Mouse (Mus musculus) heart, adult 2 months (tissue): Measurements from ENCODE around the gene Grk6.

Experiments
- CTCF ChIP-seq: fragments of 200-600 bp; IDR thresholded peaks from 2 replicates; pipeline ENCODE4 v1.8.1; 2022; ENCODE audit warnings: antibody characterized with exemption, mild to moderate bottlenecking, moderate library complexity
- EP300 ChIP-seq: fragments of 200-500 bp; IDR thresholded peaks from 2 replicates; pipeline ENCODE4 v1.6.1; 2011; ENCODE audit warnings: low read depth, low read length, control low read depth; ENCODE audit not compliant: insufficient read depth
- POLR2A ChIP-seq: fragments of 200-500 bp; IDR thresholded peaks from 2 replicates; pipeline ENCODE4 v1.6.1; 2011; ENCODE audit warnings: mild to moderate bottlenecking, low read depth, low read length, control low read depth; ENCODE audit not compliant: insufficient read depth

DNA sequence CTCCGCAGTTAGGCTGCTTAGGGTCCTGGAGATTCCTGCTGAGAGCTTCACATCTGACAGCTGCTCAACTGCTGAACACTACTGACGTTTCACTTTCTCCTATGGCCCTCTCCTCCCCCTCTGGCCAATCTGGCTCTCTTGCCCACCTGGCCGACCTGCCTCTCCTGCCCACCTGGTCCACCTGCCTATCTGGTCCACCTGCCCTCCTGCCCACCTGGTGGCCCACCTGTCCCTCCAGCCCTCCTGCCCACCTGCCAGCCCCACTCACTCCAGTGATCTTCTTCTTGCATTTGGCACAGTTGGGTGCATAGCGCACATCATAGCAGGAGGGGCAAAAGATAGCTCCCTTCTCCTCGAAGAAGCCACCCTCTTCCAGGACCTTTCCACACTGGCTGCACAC is 59.5 kb downstream of the Grk6 start:
- TF ChIP-seq CTCF (no peak), POLR2A (no peak), EP300 (no peak)
